Mouse (Mus musculus) heart, postnatal 4 days (tissue): Measurements from ENCODE around the gene Plin4. TPM values are rescaled to one million over a fixed set of nuclear protein-coding genes. Genes with fewer than 3 reads are reported as not detected.
"Not testable (repeated sequence)": the region's sequence is repeated elsewhere in the genome, so short reads cannot be mapped to it uniquely, and the experiment has no call there.

Source experiments
- DNase-seq: peaks from one replicate; pipeline ENCODE4 v3.0.0; 2021
- total RNA-seq, 2 experiments: library from RNA; stranded (reverse); gene quantifications; 2 replicates each; pipeline ENCODE4 v1.2.3; 2021

Plin4 gene
- total RNA-seq, 2 experiments from 2014 or later = 71.5 to 79.8 TPM

- no peak for DNase-seq
Observed at GRCm38 (mm10) chr17:56126175-56126574, 16.6 kb upstream of the Plin4 start.

DNA sequence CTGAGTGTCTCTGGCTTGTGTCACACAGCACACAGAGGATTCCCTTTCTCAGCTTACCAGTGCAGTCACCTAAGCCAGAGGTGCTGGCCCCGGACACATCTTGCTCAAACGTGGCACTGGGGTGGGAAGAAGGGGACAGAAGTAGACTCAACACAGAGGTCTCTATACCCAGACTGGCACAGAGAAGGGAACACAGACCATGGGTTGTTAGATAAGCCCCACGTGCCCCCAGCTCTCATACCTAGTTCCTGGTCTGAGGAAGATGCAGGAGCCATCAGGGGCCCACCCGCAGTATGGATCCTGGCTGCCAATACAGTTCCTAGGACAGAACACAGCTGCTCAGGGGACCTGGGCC, 15.7 kb upstream of the Plin4 start:
- no peak for DNase-seq

- DNase-seq = peak; percentile 76
Observed at GRCm38 (mm10) chr17:56124377-56125275, 15.0 kb upstream of the Plin4 start.

GRCm38 (mm10) chr17:56123681-56124340, 14.2 kb upstream of the Plin4 start:
- DNase-seq = no peak

DNA sequence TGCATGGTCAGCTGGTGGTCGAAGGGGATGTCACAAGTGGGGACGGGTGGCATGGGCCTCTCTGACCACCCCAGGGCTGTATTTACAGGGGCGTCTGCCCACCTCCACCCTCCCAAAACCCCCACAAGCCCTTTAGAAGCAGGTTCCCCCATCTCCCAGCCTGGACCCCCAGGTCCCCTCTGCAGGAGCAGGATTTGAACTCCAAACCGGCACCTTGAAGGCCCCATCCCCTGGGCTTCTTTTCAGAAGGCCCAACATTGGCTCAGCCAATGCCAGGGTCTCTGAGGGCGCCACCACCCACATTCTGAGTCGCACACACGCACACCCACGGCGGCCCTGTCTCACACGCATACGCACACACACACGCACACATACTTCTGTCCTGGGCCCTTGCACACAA, 13.6 kb upstream of the Plin4 start:
- DNase-seq = no peak

- no peak for DNase-seq
Observed at GRCm38 (mm10) chr17:56121826-56122225, 12.2 kb upstream of the Plin4 start, which contains the start of gene Lrg1. TSS of gene Lrg1 (minus strand) at chr17:56122001.

- peak; percentile 81 for DNase-seq
Observed at GRCm38 (mm10) chr17:56119981-56120880, 10.6 kb upstream of the Plin4 start.

DNA sequence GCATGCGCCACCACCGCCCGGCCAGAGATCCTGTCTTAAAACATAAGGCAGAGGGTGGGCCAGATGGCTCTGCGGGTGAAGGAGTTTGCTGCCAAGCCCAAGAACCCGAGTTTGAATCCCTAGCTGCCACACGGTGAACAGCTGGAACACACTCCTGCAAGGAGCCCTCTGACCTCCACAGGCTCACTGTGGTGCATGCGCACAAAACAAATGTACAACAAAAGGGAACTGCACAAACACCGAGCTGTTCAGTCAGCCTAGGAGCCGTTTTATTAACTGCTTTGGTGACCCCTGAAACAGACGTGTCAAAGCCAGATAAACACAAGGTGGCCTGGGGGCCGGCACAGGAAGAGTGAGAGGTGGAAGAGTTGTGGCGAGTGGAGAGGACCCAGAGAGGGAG, 9.8 kb upstream of the Plin4 start:
- DNase-seq = no peak

DNA sequence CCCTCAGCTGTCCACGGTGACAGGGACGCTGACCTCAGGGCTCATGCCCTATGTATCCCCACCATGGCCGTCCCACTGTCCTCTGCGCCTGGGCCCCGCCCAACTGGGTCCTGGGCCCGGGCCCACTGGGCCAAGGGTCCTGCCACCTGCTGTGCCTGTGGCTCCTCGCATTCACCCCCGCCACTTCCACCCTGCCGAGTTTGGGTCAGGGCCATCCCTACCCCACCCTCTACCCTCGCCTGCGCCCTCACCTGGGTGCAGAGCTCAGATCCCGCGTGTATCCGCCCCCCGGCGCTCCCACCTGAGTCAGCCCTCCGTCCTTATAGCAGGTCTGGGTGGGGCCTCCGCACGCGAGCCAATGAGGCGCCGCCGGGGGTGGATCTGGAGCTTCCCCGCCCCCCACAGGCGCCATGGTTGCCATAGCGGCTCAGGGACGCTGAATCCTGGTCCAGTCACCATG, 7.7 kb upstream of the Plin4 start, which contains the start of gene Plin5:
TSS of gene Plin5 (minus strand) at position 346 of the 460 bp plus-strand sequence.
- peak; percentile 87 for DNase-seq

GRCm38 (mm10) chr17:56116193-56116592, 6.6 kb upstream of the Plin4 start:
- DNase-seq = no peak

GRCm38 (mm10) chr17:56112743-56113142, 3.1 kb upstream of the Plin4 start:
- peak; percentile 8 for DNase-seq

DNA sequence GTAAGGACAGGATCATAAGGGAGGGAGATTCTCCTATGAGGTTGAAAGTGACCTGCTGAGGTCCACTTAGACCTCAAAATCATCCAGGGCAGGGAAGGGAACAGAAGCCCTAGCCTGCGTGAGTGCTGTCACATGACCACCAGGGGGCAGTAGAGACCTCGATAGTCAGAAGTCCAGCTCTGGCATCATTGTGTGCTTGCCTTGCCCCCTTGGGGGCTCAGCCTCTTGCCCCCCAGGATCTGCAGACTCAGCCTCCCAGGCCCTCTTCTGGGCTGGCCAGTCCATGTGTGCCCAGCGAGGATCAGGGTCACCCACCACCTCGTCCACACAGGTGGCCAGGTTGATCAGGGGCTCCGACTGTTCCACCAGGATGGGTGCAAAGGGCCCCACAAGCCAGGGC, 2.3 kb upstream of the Plin4 start:
- DNase-seq = peak; percentile 82

DNA sequence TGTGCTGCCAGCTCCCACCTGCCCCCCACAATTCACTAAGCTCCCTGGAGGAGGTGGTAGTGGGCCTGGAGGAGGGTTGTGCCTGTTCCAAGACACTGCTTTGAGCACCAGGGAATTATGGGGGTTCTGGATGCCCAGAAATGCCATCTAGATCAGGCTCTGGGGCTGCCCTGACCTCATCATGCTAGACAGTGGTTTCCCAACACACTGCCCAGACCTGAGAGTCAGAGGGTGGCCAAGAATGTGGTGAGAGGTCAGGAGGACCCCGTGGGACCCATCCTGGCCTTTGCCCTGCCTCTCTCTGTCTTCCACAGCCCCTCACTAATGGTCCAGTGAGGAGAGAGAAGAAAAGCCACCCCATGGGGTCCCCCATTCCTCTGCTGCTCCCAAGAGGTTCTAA, 1.4 kb upstream of the Plin4 start:
- peak; percentile 12 for DNase-seq

GRCm38 (mm10) chr17:56110571-56110970, 968 bp upstream of the Plin4 start:
- peak; percentile 74 for DNase-seq

DNA sequence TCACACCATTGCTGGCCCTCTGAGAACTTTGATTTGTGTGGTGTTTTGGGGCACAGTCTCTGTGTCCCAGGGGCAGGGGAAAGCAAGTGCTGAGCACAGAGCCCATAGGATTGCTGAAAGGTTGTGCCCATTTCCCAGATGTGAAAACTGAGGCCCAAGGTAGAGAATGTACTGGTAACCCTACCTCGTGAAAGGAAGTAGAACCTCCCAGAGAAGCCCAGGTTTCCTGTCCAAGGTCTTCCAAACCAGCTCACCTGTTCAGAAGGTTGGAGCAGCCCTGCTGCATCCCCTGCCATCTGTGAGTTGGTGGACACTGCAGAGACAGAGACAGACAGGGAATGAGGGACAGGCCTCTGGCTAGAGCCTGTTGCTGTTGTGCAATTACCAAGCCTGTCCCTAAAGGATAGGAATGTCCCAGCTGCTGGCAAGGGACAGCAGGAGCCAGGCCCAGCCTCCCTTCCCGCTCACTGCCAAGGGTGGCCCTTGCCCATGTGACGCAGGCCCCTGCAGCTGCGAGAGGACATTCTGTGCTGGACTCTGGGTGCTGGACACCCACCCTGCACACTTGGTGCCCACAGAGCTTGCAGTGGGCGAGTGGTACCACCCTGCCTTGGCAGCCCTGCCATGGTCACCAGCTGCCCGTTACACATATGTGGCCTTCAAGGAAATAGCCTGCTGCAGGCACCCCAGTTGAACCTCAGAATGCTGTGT, 1.1 kb downstream of the Plin4 start:
- peak; percentile 83 for DNase-seq

DNA sequence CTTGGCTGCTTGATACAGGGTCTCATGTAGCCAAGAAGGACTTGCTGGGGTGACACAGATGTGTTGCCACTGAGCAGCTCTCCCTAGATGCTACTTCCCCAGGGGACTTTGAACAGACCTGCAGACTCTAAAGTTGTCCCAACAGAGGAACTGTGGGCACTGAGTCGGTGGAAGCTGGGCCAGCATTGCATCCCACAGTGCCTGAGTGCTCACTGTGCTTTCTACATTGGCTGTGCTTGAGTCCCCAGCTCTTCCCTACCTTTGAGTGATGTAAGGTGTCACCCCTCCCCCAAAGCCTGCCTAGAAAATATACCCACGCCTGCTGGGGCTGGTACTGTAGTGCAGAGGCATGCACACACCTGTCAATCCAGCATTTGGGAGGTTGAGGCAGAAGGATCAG, 1.9 kb downstream of the Plin4 start:
- peak; percentile 8 for DNase-seq

GRCm38 (mm10) chr17:56106981-56107380, 2.6 kb downstream of the Plin4 start:
- DNase-seq = peak; percentile 6

DNA sequence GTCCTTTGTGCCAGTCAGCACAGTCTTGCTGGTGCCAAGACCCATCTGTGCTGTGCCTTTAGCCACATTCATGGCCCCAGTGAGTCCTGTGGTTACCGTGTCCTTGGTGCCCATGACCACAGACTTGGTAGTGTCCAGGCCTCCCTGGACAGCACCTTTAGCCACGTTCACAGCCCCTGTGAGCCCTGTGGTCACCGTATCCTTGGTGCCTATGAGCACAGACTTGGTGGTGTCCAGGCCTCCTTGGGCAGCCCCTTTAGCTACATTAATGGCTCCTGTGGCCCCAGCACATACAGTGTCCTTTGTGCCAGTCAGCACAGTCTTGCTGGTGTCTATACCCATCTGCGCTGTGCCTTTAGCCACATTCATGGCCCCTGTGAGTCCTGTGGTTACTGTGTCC, 3.2 kb downstream of the Plin4 start:
- not testable (repeated sequence) for DNase-seq

- peak; percentile 6 for DNase-seq
Observed at GRCm38 (mm10) chr17:56104821-56105220, 4.8 kb downstream of the Plin4 start.

- DNase-seq = peak; percentile 14
Observed at GRCm38 (mm10) chr17:56103465-56104285, 5.9 kb downstream of the Plin4 start.

- DNase-seq = peak; percentile 25
Observed at GRCm38 (mm10) chr17:56102927-56103326, 6.7 kb downstream of the Plin4 start.
